Mouse (Mus musculus) kidney, postnatal 4 days (tissue): ENCODE data around the gene Dnaic2.

Experiments
- DNase-seq, 2 experiments: peaks; one replicate each; pipeline ENCODE4 v3.0.0; 2021; ENCODE audit warnings: mixed read lengths in 2 of 2

The Dnaic2 gene

GRCm38 (mm10) chr11:114747564-114748138 lies 20.4 kb downstream of the Dnaic2 start:
- no peak for DNase-seq

GRCm38 (mm10) chr11:114764820-114765818 lies 37.9 kb downstream of the Dnaic2 start, which contains the start of gene Kif19a:
Gene Kif19a (plus strand): TSS chr11:114765388.
- peak; percentile 74 to 82 for DNase-seq

- DNase-seq = no peak
These were observed 42.7 kb downstream of the Dnaic2 start for GRCm38 (mm10) chr11:114769911-114770310.

GRCm38 (mm10) chr11:114771896-114772295 lies 44.7 kb downstream of the Dnaic2 start:
- DNase-seq = no peak

- peak; percentile 38 to 50 for DNase-seq
These were observed 52.9 kb downstream of the Dnaic2 start for GRCm38 (mm10) chr11:114780076-114780475.

DNA sequence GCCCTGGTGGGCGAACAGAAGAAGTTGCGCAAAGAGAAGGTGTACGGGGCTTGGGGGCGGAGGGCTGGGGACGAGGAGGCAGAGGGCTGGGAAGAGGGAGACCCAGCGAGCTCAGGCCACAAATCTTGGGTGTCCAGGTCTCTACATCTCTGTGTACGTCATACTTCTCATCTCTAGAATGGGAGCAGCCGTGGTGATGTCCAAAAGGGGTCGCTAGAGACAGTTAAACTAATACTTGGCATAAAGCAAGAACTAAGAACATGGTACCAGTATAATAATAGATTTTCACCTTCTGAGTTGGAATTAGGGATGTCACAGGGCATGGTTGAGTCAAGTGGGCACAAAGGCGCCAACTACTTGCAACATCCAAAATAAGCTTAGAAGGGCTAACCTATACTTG lies 58.7 kb downstream of the Dnaic2 start:
- DNase-seq = no peak

DNA sequence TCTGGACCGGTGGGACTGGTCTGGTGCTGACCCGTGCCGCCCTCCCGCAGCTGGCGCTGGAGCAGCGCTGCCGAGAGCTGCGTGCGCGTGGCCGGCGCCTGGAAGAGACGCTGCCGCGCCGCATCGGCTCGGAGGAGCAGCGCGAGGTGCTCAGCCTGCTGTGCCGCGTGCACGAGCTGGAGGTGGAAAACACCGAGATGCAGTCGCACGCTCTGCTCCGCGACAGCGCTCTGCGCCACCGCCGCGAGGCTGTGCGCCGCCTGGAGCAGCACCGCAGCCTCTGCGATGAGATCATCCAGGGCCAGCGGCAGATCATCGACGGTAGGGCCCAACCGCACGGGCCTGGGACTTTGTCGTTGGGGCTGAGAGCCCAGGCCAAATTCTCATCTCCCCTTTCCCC lies 59.1 kb downstream of the Dnaic2 start:
- DNase-seq = peak; percentile 43 to 53

- no peak for DNase-seq
These were observed 60.4 kb downstream of the Dnaic2 start for GRCm38 (mm10) chr11:114787611-114788010.

- peak; percentile 92 for DNase-seq
These were observed 62.0 kb downstream of the Dnaic2 start for GRCm38 (mm10) chr11:114789061-114789714.

GRCm38 (mm10) chr11:114789716-114790115 lies 62.5 kb downstream of the Dnaic2 start:
- no peak for DNase-seq

DNA sequence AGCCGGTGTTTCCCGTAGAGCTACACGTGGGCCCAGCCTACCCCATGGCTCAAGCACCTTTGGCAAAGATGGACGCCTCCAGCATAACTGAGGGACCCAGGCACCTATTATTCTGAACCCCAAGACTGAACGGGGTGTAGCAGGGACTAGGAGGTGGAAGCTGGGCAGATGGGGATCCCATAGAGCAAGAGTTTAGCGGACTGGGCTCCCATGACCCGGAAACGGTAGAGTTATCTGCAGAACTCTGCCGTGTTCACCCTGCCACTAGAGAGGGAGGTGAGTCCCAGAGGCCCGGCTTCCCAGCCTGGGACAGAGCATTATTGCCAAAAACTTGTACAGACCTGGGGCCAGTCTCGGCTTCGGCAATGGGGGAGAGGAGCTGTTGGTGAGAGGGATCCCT lies 63.0 kb downstream of the Dnaic2 start:
- DNase-seq = no peak

DNA sequence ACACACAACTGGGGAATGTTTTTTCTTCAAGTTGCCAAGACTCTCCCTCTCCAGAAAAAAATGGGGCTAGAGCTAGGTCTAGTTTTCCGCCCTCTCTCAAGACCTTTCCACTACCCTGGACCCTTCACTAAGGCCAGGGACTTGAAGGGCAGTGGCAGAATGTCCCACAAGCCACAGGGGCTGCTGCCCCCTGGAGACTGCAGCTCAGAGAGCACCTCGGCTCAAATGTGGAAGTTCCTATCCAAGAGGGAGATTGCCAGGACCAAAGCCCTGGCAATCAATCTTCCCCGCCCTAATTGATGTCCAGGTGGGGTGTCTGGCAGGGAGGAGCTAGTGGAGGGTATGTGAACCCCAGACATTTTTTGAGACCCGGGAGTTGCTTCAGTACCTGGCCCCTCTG lies 63.6 kb downstream of the Dnaic2 start:
- DNase-seq = no peak

DNA sequence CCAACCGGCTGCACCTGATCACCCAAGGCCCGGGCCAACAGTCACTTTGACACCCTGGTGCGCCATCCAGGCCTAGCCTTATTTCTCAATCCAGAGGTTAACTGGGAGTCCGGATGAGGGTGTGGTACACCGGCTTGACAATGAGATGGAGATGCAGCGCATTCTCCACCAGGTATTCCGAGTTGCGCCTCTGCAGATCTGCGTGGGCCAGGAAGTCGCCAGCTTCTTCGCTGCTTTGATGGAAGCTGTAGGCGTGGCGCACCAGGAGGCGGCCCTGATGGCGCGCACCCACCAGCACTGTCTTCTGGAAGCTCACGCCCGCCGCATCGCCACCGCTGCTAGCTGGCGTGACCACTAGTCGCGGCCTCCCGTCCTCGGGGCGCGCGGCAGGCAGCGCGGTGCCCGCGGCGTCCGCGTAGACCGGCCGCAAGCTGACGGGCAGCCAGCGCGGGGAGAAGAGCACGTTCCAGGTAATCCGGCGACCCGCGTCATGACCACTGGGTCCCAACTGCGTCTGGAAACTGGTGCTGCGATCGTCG lies 64.2 kb downstream of the Dnaic2 start:
- DNase-seq = peak in 1 of 2 experiments; percentile 42

DNA sequence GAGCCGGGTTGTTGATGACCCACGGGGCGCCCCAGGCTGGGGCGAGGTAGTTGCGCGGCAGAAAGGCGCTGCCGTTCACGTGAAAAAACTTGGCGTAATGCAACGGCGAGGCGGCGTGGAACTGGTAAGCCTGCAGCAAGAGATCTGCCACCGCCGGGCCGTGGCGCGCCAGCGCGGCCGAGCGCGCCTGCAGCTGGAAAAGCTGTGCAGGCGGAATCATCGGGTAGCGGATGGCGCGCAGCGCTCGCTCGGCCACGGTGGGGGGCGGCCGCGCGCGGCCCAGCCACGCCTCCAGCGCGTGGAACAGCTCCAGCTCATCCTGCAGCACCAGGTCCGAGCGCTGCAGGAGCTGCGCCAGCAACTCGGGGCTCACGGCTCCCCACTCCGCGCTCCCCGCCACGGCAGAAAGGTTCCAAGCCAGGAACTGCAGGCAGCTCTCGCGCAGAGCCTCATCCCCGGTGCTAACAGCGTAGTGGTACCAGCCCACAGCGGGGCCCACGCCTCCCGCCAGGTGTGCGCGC lies 64.7 kb downstream of the Dnaic2 start:
- DNase-seq = peak; percentile 46 to 63

DNA sequence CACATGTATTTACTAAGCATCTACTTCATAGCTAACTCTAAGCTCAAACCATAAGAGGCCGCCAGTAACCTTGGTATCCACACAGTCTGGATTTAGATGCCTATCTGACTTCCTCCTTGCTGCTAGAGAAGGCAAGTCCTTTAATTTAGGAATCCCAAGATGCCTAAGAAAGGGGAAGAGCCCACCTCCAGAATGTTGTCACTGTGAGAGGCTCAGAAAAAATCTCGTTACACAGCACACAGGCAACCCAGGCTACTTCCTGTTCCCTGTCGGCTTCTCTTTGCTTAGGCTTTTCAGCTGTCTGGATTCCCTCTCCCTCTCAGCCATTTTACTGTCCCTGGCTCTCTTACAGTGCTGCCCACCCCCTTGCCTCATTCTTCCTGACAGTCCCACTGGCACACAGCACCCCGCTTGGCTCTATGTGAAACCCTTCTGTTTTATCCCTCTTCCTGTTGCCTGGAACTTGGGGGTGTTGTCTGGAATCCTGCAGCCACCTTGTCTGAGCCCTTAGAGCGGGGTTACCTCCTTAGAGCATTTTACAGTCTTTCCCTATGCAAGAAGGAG lies 65.8 kb downstream of the Dnaic2 start:
- DNase-seq = no peak

- peak; percentile 49 to 64 for DNase-seq
These were observed 66.8 kb downstream of the Dnaic2 start for GRCm38 (mm10) chr11:114793868-114794545.

- DNase-seq = no peak
These were observed 67.5 kb downstream of the Dnaic2 start for GRCm38 (mm10) chr11:114794691-114795090.

GRCm38 (mm10) chr11:114795231-114795746 lies 68.1 kb downstream of the Dnaic2 start:
- peak; percentile 85 to 89 for DNase-seq

DNA sequence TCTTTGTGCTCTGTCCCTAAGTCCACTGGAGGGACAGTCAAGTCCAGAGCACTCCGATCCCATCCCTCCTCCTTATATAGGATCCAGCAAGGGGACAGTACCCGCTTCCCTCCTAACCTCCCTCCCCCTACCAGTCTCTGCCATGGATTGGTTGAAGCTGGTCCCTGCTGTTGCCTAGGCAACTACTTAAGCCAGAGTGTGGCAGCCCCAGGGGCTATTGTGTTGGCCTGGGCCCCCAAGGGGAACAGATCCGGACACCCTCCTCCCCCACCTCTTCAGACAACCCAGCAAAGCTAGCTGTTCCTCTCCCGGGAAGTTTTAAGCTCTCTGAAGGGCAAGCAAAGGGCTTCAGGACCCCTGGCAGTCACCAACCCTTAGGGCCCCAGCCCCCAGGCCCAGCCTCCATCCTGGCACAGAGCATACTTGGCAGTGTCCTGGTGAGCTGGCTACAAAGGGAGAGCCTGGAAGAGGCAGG lies 68.7 kb downstream of the Dnaic2 start, which contains the start of gene Btbd17:
Gene Btbd17 (minus strand): TSS at position 98 of the 475 bp plus-strand sequence.
- no peak for DNase-seq

- DNase-seq = no peak
These were observed 70.0 kb downstream of the Dnaic2 start for GRCm38 (mm10) chr11:114797176-114797575.

DNA sequence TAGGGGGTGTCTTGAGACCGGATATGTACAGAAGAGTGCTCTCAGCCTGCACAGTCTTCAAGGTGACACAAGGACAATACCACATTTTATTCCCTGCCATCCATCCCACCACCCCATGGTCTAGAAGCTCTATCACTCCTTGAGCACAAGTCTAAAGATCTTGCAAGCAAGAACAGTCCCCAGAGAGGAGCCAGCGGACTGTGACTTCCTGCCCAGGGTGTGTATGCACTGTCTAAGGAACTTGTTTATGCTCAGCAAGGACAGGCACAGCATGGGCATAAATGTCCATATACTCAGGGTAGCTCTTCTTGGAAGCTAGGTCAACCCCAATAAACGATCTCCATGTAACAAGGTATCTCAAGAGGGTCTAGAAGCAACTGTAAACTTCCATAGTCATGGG lies 70.8 kb downstream of the Dnaic2 start:
- no peak for DNase-seq
